Mouse (Mus musculus): Measurements from ENCODE around the gene Mtmr12. TPM values are rescaled to one million over a fixed set of nuclear protein-coding genes. Genes with fewer than 3 reads are reported as not detected.

Gene Mtmr12
- total and polyA plus RNA-seq, 3 experiments: 14.3 to 38.2 TPM; not detected in 1

- H3K36me3 ChIP-seq (ENCODE audit: control insufficient read depth in 1 of 2, insufficient read depth in 2 of 2, low read length in 2 of 2): peaks cover 0 to 2% of the 10 kb centered on the region in 2 experiments; a peak in 2 of 4 replicates
- H3K27ac ChIP-seq (ENCODE audit: control insufficient read depth, low read depth, low read length): no peak overlapping the region
- peaks cover 77% of the 10 kb centered on the region for H3K79me2 ChIP-seq (ENCODE audit: control insufficient read depth, insufficient read depth, low read length, poor library complexity)
- no peaks in the 10 kb centered on the region for H3K9me3 ChIP-seq (replicated peaks; ENCODE audit: insufficient read depth, low read length)
- TF ChIP-seq E2F4 (IDR thresholded peaks at IDR 0.05; ENCODE audit: borderline replicate concordance, low read depth, low read length) (no peak), CHD1 (IDR thresholded peaks at IDR 0.05; ENCODE audit: low read depth, low read length) (no peak), NELFE (IDR thresholded peaks at IDR 0.05; ENCODE audit: low read depth, low read length) (no peak), SIN3A (IDR thresholded peaks at IDR 0.05; ENCODE audit: low read length) (no peak), POLR2A (IDR thresholded peaks at IDR 0.05; ENCODE audit: control insufficient read depth in 1 of 2, insufficient read depth in 1 of 2, low read depth in 1 of 2, low read length in 2 of 2, poor library complexity in 1 of 2) (no peak), GABPA (IDR thresholded peaks at IDR 0.05; ENCODE audit: low read depth, low read length) (no peak), ZC3H11A (IDR thresholded peaks at IDR 0.05; ENCODE audit: low read depth, low read length) (no peak), USF2 (IDR thresholded peaks at IDR 0.05; ENCODE audit: borderline replicate concordance in 1 of 2, insufficient read depth in 1 of 2, low read depth in 1 of 2, low read length in 2 of 2) (no peak), MAFK (IDR thresholded peaks at IDR 0.05; ENCODE audit: borderline replicate concordance, low read depth, low read length) (no peak), GATA1 (IDR thresholded peaks at IDR 0.05; ENCODE audit: low read depth, low read length) (no peak), CHD2 (IDR thresholded peaks at IDR 0.05; ENCODE audit: low read length) (no peak), KAT2A (conservative IDR thresholded peaks at IDR 0.05; ENCODE audit: low read depth, low read length) (no peak), UBTF (IDR thresholded peaks at IDR 0.05; ENCODE audit: borderline replicate concordance, insufficient read depth, low read depth, low read length) (no peak)
- no peak overlapping the region for H3K4me3 ChIP-seq (ENCODE audit: control insufficient read depth in 1 of 2, insufficient read depth in 1 of 2, low read depth in 2 of 2, low read length in 2 of 2)
- no peaks in the 10 kb centered on the region for H3K27me3 ChIP-seq (ENCODE audit: control insufficient read depth in 1 of 2, insufficient read depth in 2 of 2, low read length in 2 of 2)
- no peak overlapping the region for H3K9ac ChIP-seq (ENCODE audit: control insufficient read depth, low read depth, low read length, poor library complexity, severe bottlenecking)
- no peak for DNase-seq (ENCODE audit: low read depth, low spot score)
- H3K4me1 ChIP-seq (ENCODE audit: control insufficient read depth in 1 of 2, insufficient read depth in 2 of 2, low read length in 2 of 2): peaks cover 0 to 2% of the 10 kb centered on the region in 2 experiments; a peak in 1 of 4 replicates
Observed at GRCm38 (mm10) chr15:12216119-12216518, 11.3 kb downstream of the Mtmr12 start.

GRCm38 (mm10) chr15:12216798-12217197 is 12.0 kb downstream of the Mtmr12 start:
- no peak overlapping the region for H3K9ac ChIP-seq (ENCODE audit: control insufficient read depth, low read depth, low read length, poor library complexity, severe bottlenecking)
- H3K27ac ChIP-seq (ENCODE audit: control insufficient read depth, low read depth, low read length): no peak overlapping the region
- H3K4me3 ChIP-seq (ENCODE audit: control insufficient read depth in 1 of 2, insufficient read depth in 1 of 2, low read depth in 2 of 2, low read length in 2 of 2): no peak overlapping the region
- H3K9me3 ChIP-seq (replicated peaks; ENCODE audit: insufficient read depth, low read length): no peaks in the 10 kb centered on the region
- no peaks in the 10 kb centered on the region for H3K27me3 ChIP-seq (ENCODE audit: control insufficient read depth in 1 of 2, insufficient read depth in 2 of 2, low read length in 2 of 2)
- no peaks in the 10 kb centered on the region; a peak in 1 of 4 replicates for H3K4me1 ChIP-seq (ENCODE audit: control insufficient read depth in 1 of 2, insufficient read depth in 2 of 2, low read length in 2 of 2)
- H3K79me2 ChIP-seq (ENCODE audit: control insufficient read depth, insufficient read depth, low read length, poor library complexity): peaks cover 75% of the 10 kb centered on the region
- TF ChIP-seq CTCF (IDR thresholded peaks at IDR 0.05 in 2 of 3, conservative IDR thresholded peaks at IDR 0.05 in 1 of 3; ENCODE audit: control insufficient read depth in 1 of 3, insufficient read depth in 1 of 3, low read depth in 2 of 3, low read length in 3 of 3, poor library complexity in 1 of 3, severe bottlenecking in 1 of 3) (no peak), USF1 (IDR thresholded peaks at IDR 0.05; ENCODE audit: low read depth, low read length) (no peak), GABPA (IDR thresholded peaks at IDR 0.05; ENCODE audit: low read depth, low read length) (no peak), BHLHE40 (IDR thresholded peaks at IDR 0.05; ENCODE audit: borderline replicate concordance, low read depth, low read length) (no peak), HCFC1 (IDR thresholded peaks at IDR 0.05; ENCODE audit: low read depth, low read length) (no peak), MAZ (IDR thresholded peaks at IDR 0.05; ENCODE audit: low read depth, low read length) (no peak), POLR2AphosphoS2 (IDR thresholded peaks at IDR 0.05; ENCODE audit: low read length) (no peak)
- H3K36me3 ChIP-seq (ENCODE audit: control insufficient read depth in 1 of 2, insufficient read depth in 2 of 2, low read length in 2 of 2): peaks cover 0 to 2% of the 10 kb centered on the region in 2 experiments; a peak in 1 of 4 replicates
- no peak for DNase-seq (ENCODE audit: low read depth, low spot score)

Data from MEL (cell line).